Mouse (Mus musculus) thymus, postnatal 36 days (tissue): Measurements from ENCODE around the gene Rap2c.

Source experiments
- DNase-seq, 2 experiments: peaks; one replicate each; pipeline ENCODE4 v3.0.0; 2022; ENCODE audit warnings: mixed read lengths in 2 of 2

Gene Rap2c

DNA sequence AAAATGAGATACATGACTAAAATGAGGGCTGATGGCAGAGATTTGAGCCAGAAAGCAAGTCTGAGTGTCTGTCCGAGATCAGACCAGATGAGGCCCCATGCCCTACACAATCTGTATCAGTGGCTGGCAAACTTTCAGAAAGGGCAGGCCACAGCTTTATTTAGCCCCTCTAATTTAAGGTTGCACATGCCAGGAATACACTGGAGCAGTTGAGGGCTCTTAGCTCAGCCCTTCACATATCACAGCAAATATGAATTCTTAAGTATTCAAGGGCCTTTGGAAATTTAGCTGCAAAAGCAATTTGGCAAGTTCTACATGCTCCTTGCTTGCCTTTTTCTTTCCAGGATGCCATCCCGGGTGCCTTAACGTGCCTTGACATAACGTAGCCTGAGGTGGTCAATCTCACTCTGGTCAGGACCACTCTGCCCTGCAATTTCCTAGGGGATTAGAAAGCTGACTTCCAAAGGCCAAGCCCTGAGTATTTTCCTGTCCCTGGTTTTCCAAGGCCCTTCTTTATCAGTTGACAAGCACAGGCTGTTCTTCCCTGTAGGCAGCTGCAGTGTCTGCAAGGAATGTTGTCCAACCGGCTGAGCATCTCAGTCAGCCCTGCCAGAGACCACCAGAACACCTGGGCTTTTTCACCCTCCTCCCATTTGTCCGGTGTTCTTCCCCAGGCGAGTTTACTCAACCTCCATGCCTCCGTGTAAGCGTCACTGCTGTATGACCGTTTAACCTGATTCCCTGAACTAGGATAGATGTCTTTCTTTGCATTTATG is 49.5 kb downstream of the Rap2c start:
- DNase-seq = no peak

DNA sequence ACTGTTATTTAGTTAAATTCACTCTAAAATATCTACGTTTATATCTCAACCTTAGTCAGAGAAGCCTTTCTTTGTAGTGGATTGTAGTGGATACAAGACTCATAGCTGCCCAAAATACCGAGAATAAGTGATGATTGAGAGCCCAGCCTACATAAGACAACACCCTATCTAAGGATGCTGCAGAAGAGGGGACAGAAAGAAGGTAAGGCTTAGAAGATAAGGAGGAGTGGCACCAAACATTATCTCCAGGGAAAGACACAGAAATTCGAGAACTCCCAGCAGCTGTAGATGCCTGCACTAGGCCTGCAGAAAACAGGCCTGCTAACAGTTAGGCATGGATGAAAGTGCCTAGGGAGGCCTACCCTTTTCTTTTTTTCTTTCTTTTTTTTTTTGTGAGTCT is 52.7 kb downstream of the Rap2c start:
- no peak for DNase-seq

DNA sequence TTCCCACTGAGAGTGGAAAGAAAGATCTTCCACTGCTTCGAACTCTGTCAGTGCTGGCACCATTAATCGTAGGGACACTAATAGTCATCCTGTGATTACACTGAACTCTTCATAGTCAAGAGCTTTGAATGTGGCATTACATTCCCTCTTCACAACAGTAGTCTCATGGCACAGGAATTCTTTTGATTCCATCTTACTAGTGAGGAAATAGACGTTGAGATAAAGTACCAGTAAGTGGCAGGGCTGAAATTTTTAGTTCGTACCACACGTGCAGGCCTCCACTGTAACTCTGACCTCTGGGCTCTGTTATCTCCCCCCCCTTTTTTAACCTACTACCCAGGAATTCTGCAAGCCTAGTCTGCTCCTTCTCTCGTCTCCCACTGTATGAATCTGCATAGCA is 54.9 kb downstream of the Rap2c start:
- no peak for DNase-seq
